Mouse (Mus musculus) gastrocnemius, adult 2 months (tissue): ENCODE data around the gene Eipr1. TPM values are rescaled to one million over a fixed set of nuclear protein-coding genes. Genes with fewer than 3 reads are reported as not detected.

ENCODE experiments used
- DNase-seq: peaks from one replicate; pipeline ENCODE4 v3.0.0; 2022
- H3K27ac ChIP-seq: fragments of 200-600 bp; 2 replicates; pipeline ENCODE4 v1.8.1; 2022; ENCODE audit warnings: mild to moderate bottlenecking
- H3K4me3 ChIP-seq: fragments of 200-600 bp; 2 replicates; pipeline ENCODE4 v1.8.1; 2022; ENCODE audit warnings: mild to moderate bottlenecking, moderate library complexity
- CTCF ChIP-seq: fragments of 200-600 bp; IDR thresholded peaks from 2 replicates; pipeline ENCODE4 v1.8.1; 2022; ENCODE audit warnings: antibody characterized with exemption, mild to moderate bottlenecking, moderate library complexity
- intact Hi-C: fragments of 180-260 bp; cut with DNase I; formaldehyde crosslinking; loops from one replicate; pipeline ENCODE4 v1.15.1; 2025
- total RNA-seq, 2 experiments: library from RNA; stranded (reverse); gene quantifications; 2 replicates each; pipeline ENCODE4 v1.2.3; 2021

The Eipr1 gene
- total RNA-seq, 2 experiments from 2014 or later = 6.5 to 7.2 TPM

- TF ChIP-seq CTCF = no peak
- H3K4me3 ChIP-seq = no peak overlapping the region
- no peak overlapping the region for H3K27ac ChIP-seq
- no peak for DNase-seq
- intact Hi-C loops = no loop called here
Observed at GRCm38 (mm10) chr12:28889068-28889674, 137.6 kb downstream of the Eipr1 start.

- TF ChIP-seq CTCF = no peak
Observed at GRCm38 (mm10) chr12:28891523-28891922, 139.9 kb downstream of the Eipr1 start.

GRCm38 (mm10) chr12:28896577-28896976 is 145.0 kb downstream of the Eipr1 start:
- Histone ChIP-seq H3K27ac (no peak overlapping the region), H3K4me3 (no peak overlapping the region)
- DNase-seq = no peak
- TF ChIP-seq CTCF = no peak
- intact Hi-C loops = no loop called here

More at GRCm38 (mm10) chr12:28891523-28891922, 139.9 kb downstream of the Eipr1 start:
- intact Hi-C loops = no loop called here
- no peak overlapping the region for H3K4me3 ChIP-seq
- no peak for DNase-seq
- no peak overlapping the region for H3K27ac ChIP-seq

- intact Hi-C loops = no loop called here
- H3K27ac ChIP-seq = no peak overlapping the region
- DNase-seq = no peak
- no peak overlapping the region for H3K4me3 ChIP-seq
- no peak for TF ChIP-seq CTCF
Observed at GRCm38 (mm10) chr12:28898307-28898706, 146.7 kb downstream of the Eipr1 start.

- Histone ChIP-seq H3K27ac (no peak overlapping the region), H3K4me3 (no peak overlapping the region)
- no peak for TF ChIP-seq CTCF
- no peak for DNase-seq
- intact Hi-C loops = no loop called here
Observed at GRCm38 (mm10) chr12:28899696-28900095, 148.1 kb downstream of the Eipr1 start.

GRCm38 (mm10) chr12:28900341-28900740 is 148.7 kb downstream of the Eipr1 start:
- H3K27ac ChIP-seq = no peak overlapping the region
- no peak overlapping the region for H3K4me3 ChIP-seq
- intact Hi-C loops = no loop called here
- DNase-seq = no peak
- no peak for TF ChIP-seq CTCF

GRCm38 (mm10) chr12:28902132-28902531 is 150.5 kb downstream of the Eipr1 start:
- Histone ChIP-seq H3K27ac (no peak overlapping the region), H3K4me3 (no peak overlapping the region)
- no peak for DNase-seq
- TF ChIP-seq CTCF = no peak
- intact Hi-C loops = no loop called here

GRCm38 (mm10) chr12:28903082-28903481 is 151.5 kb downstream of the Eipr1 start:
- no peak for DNase-seq
- intact Hi-C loops = no loop called here
- no peak overlapping the region for H3K27ac ChIP-seq
- TF ChIP-seq CTCF = no peak
- no peak overlapping the region for H3K4me3 ChIP-seq

GRCm38 (mm10) chr12:28905486-28905885 is 153.9 kb downstream of the Eipr1 start:
- no peak for TF ChIP-seq CTCF
- Histone ChIP-seq H3K4me3 (no peak overlapping the region), H3K27ac (no peak overlapping the region)
- no peak for DNase-seq
- intact Hi-C loops = no loop called here

GRCm38 (mm10) chr12:28906016-28906415 is 154.4 kb downstream of the Eipr1 start:
- no peak for TF ChIP-seq CTCF
- no peak for DNase-seq
- intact Hi-C loops = no loop called here
- Histone ChIP-seq H3K4me3 (no peak overlapping the region), H3K27ac (no peak overlapping the region)

- DNase-seq = no peak
- no peak for TF ChIP-seq CTCF
- no peak overlapping the region for H3K27ac ChIP-seq
- intact Hi-C loops = no loop called here
- H3K4me3 ChIP-seq = no peak overlapping the region
Observed at GRCm38 (mm10) chr12:28906809-28907297, 155.2 kb downstream of the Eipr1 start.

- DNase-seq = no peak
- intact Hi-C loops = no loop called here
- TF ChIP-seq CTCF = no peak
- Histone ChIP-seq H3K4me3 (no peak overlapping the region), H3K27ac (no peak overlapping the region)
Observed at GRCm38 (mm10) chr12:28907814-28908213, 156.2 kb downstream of the Eipr1 start.

- no peak for DNase-seq
- intact Hi-C loops = no loop called here
- Histone ChIP-seq H3K27ac (no peak overlapping the region), H3K4me3 (no peak overlapping the region)
- no peak for TF ChIP-seq CTCF
Observed at GRCm38 (mm10) chr12:28909851-28910250, 158.2 kb downstream of the Eipr1 start.

- H3K4me3 ChIP-seq = no peak overlapping the region
- no peak for TF ChIP-seq CTCF
- intact Hi-C loops = no loop called here
- DNase-seq = no peak
- no peak overlapping the region for H3K27ac ChIP-seq
Observed at GRCm38 (mm10) chr12:28910568-28910967, 159.0 kb downstream of the Eipr1 start.
